Mouse (Mus musculus) hindbrain, embryonic 11.5 days (tissue): ENCODE results near the gene Gna15. TPM values are rescaled to one million over a fixed set of nuclear protein-coding genes. Genes with fewer than 3 reads are reported as not detected.

Experiments used
- ATAC-seq: fragments of 200-750 bp; cut with Nextera tagmentation; 2 replicates; pipeline ENCODE4 v1.8.0; 2017; ENCODE audit warnings: mild to moderate bottlenecking, moderate TSS enrichment, moderate library complexity; ENCODE audit not compliant: low FRiP score
- DNase-seq: peaks from one replicate; pipeline ENCODE4 v3.0.0-alpha.2; 2015; ENCODE audit warnings: low spot score
- H3K27ac ChIP-seq: fragments of 300-500 bp; sonication (generic); 2 replicates; pipeline ENCODE4 v1.5.1; 2014; ENCODE audit warnings: mild to moderate bottlenecking, low read depth, low read length
- H3K27me3 ChIP-seq: fragments of 300-500 bp; sonication (generic); 2 replicates; pipeline ENCODE4 v1.6.1; 2014; ENCODE audit warnings: mild to moderate bottlenecking, low read length, moderate library complexity, mixed read lengths; ENCODE audit not compliant: control insufficient read depth, insufficient read depth
- H3K36me3 ChIP-seq: fragments of 300-500 bp; sonication (generic); 2 replicates; pipeline ENCODE4 v1.6.1; 2014; ENCODE audit warnings: mild to moderate bottlenecking, low read length, moderate library complexity, mixed read lengths; ENCODE audit not compliant: control insufficient read depth, insufficient read depth
- H3K4me1 ChIP-seq: fragments of 300-500 bp; sonication (generic); replicated peaks from 2 replicates; pipeline ENCODE4 v1.6.1; 2014; ENCODE audit warnings: low read length, mixed read lengths; ENCODE audit not compliant: control insufficient read depth, insufficient read depth
- H3K4me2 ChIP-seq: fragments of 300-500 bp; sonication (generic); replicated peaks from 2 replicates; pipeline ENCODE4 v1.6.1; 2014; ENCODE audit warnings: mild to moderate bottlenecking, low read depth, low read length
- H3K4me3 ChIP-seq: fragments of 300-500 bp; sonication (generic); 2 replicates; pipeline ENCODE4 v1.5.1; 2014; ENCODE audit warnings: low read depth, low read length
- H3K9ac ChIP-seq: fragments of 300-500 bp; sonication (generic); 2 replicates; pipeline ENCODE4 v1.6.1; 2014; ENCODE audit warnings: low read depth, low read length
- H3K9me3 ChIP-seq: fragments of 300-500 bp; sonication (generic); 2 replicates; pipeline ENCODE4 v1.6.1; 2016; ENCODE audit warnings: low read length; ENCODE audit not compliant: control insufficient read depth
- WGBS: fragments of 180-500 bp; shearing (Covaris S2); extraction: QIAGEN DNeasy Blood & Tissue Kit; methylation state at CpG from one replicate; pipeline ENCODE4 v1.1.7; 2014; 5-methylcytosine and 5-hydroxymethylcytosine counted together
- polyA plus RNA-seq: library from polyadenylated mRNA; unstranded; fragments of >200 nt; fragmentation: Nextera tagmentation; extraction: Ambion mirVana; gene quantifications from 2 replicates; pipeline ENCODE4 v1.2.1, GENCODE M21; 2014

The Gna15 gene
- polyA plus RNA-seq, 1 experiment from 2014 or later, result 0.56 TPM

- no peak for ATAC-seq
- no peak for DNase-seq
- H3K4me1 ChIP-seq, result no peaks in the 10 kb centered on the region
- no peaks in the 10 kb centered on the region for H3K9me3 ChIP-seq
- no peak overlapping the region for H3K4me2 ChIP-seq
- H3K9ac ChIP-seq, result no peak overlapping the region
- no peak overlapping the region for H3K4me3 ChIP-seq
- 43% methylated on average over 6 of the region's 6 CpGs for WGBS
- H3K36me3 ChIP-seq, result no peaks in the 10 kb centered on the region
- H3K27ac ChIP-seq, result no peak overlapping the region
- 0 out of 2 replicates have a peak, but pooled peaks cover under 1% of the 10 kb centered on the region for H3K27me3 ChIP-seq
These were observed 16.9 kb downstream of the Gna15 start for GRCm38 (mm10) chr10:81507095-81507494.

DNA sequence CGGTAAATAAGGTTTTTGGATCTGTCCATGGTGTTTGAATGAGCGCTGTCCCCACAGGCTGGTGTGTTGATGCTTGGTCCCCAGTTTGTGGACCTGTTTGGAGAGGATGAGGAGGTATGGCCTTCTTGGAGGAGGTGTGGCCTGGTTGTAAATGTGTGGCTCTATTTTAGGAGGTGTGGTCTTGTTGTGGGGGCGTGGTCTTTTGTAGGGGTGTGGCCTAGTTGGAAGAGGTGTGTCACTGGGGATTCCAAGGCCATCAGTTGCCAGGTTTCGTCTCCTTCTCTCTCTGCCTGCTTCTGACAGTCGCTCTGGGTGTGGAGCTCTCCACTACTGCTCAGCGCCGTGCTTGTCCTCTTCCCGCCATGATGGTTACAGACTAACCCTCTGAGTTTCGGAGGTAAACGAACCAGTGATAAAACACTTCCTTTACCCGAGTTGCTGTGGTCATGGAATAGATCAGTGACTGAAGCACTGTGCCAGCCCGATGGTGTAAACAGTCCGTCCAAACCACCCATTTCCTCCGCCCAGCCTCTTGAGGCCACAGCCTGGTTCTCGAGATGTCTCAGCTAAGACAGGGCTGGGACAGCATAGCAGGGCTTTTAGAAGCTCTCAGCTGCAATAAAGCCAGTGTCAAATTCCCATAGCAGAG is 18.9 kb downstream of the Gna15 start:
- no peaks in the 10 kb centered on the region for H3K27me3 ChIP-seq
- no peak for ATAC-seq
- no peak overlapping the region for H3K27ac ChIP-seq
- 83% methylated on average over 15 of the region's 15 CpGs for WGBS
- no peak overlapping the region for H3K9ac ChIP-seq
- no peak overlapping the region for H3K4me2 ChIP-seq
- no peak overlapping the region for H3K4me3 ChIP-seq
- no peaks in the 10 kb centered on the region for H3K4me1 ChIP-seq
- H3K36me3 ChIP-seq, result no peaks in the 10 kb centered on the region
- DNase-seq, result no peak
- H3K9me3 ChIP-seq, result no peaks in the 10 kb centered on the region

DNA sequence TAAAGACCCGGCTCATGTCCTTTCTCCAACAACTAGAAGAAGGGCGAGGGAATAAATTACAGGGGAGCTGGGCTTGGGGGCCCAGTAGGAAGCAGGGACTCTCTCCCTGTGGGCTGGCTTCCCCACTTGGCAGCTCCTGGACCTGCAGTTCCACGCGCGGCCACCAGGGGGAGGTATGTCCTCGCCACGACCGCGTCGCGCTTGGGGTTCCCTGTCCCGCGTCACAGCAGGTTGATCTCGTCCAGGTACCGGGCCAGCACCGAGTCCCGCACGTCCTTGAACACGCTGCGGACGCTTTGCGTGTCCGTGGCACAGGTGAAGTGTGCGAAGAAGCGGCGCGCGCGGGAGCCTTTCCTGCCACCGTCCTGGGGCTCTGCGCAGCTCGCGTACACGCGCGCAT is 21.4 kb downstream of the Gna15 start:
- no peaks in the 10 kb centered on the region for H3K9me3 ChIP-seq
- H3K27ac ChIP-seq, result no peak overlapping the region
- peak; percentile 16; the same call in 1 of the 2 replicates for ATAC-seq
- no peaks in the 10 kb centered on the region for H3K4me1 ChIP-seq
- H3K4me2 ChIP-seq, result peak overlapping the region; percentile 49
- DNase-seq, result peak; percentile 90
- 11% methylated on average over 36 of the region's 36 CpGs for WGBS
- H3K27me3 ChIP-seq, result no peaks in the 10 kb centered on the region
- 0 out of 2 replicates have a peak overlapping the region, but pooled peaks have one; percentile 32 for H3K9ac ChIP-seq
- H3K36me3 ChIP-seq, result no peaks in the 10 kb centered on the region
- H3K4me3 ChIP-seq, result peak overlapping the region; percentile 23

GRCm38 (mm10) chr10:81501863-81502262 is 22.2 kb downstream of the Gna15 start:
- H3K4me3 ChIP-seq, result no peak overlapping the region
- H3K9ac ChIP-seq, result no peak overlapping the region
- H3K4me1 ChIP-seq, result no peaks in the 10 kb centered on the region
- 83% methylated on average over 5 of the region's 5 CpGs for WGBS
- no peaks in the 10 kb centered on the region for H3K9me3 ChIP-seq
- ATAC-seq, result no peak
- H3K27me3 ChIP-seq, result no peaks in the 10 kb centered on the region
- no peaks in the 10 kb centered on the region for H3K36me3 ChIP-seq
- DNase-seq, result no peak
- H3K27ac ChIP-seq, result no peak overlapping the region
- no peak overlapping the region for H3K4me2 ChIP-seq

- no peak for DNase-seq
- H3K9ac ChIP-seq, result no peak within 1 kb of the TSS
- H3K36me3 ChIP-seq, result no peaks in the 10 kb centered on the region
- H3K4me1 ChIP-seq, result peaks cover 6% of the 10 kb centered on the region
- no peak within 1 kb of the TSS for H3K4me3 ChIP-seq
- no peaks in the 10 kb centered on the region for H3K27me3 ChIP-seq
- ATAC-seq, result no peak
- H3K9me3 ChIP-seq, result no peaks in the 10 kb centered on the region
- H3K27ac ChIP-seq, result no peak within 1 kb of the TSS
- WGBS, result 83% methylated on average over 2 of the region's 3 CpGs
- no peak within 1 kb of the TSS for H3K4me2 ChIP-seq
These were observed 24.0 kb downstream of the Gna15 start, which contains the start of gene S1pr4 for GRCm38 (mm10) chr10:81500032-81500431. S1pr4 (minus strand) TSS chr10:81500132.

DNA sequence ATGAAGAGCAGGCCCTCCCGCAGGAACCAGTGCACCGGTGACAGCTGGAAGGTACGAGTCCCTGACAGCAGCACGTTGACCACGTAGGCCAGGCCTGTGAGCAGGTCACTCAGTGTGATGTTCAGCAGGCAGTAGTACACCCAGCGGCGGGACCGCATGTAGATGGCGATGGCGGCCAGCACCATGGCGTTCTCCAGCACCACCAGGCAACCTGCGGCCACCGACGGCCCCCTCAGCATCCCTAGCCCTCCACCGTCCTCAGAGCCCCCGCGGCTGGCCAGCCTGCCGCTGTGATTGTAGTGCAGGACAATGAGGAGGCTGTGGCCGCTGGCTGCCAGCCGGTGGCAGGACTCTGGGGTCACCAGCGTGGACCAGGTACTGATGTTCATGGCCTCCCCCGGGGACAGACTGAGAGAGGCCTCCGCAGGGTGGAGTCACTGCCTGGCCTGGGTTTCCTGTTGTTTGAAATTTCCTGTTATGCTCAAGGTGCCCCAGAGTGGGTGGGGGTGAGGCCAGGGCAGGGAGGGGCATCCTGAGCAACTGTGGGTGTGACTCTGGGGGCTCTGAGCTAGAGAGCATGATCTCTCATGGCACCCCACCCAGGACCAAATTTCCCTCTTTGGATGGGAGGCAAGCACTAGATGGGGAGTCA is 24.6 kb downstream of the Gna15 start:
- Histone ChIP-seq H3K27me3 (no peaks in the 10 kb centered on the region), H3K9ac (no peak overlapping the region), H3K36me3 (no peaks in the 10 kb centered on the region), H3K4me1 (peaks cover 7% of the 10 kb centered on the region), H3K27ac (no peak overlapping the region), H3K4me2 (no peak overlapping the region), H3K4me3 (no peak overlapping the region), H3K9me3 (no peaks in the 10 kb centered on the region)
- WGBS, result 68% methylated on average over 23 of the region's 23 CpGs
- ATAC-seq (no peak), DNase-seq (no peak)

GRCm38 (mm10) chr10:81498316-81499249 is 25.4 kb downstream of the Gna15 start:
- no peak for ATAC-seq
- H3K27ac ChIP-seq, result no peak overlapping the region
- DNase-seq, result no peak
- no peak overlapping the region for H3K4me2 ChIP-seq
- H3K9me3 ChIP-seq, result no peaks in the 10 kb centered on the region
- H3K4me1 ChIP-seq, result peaks cover 7% of the 10 kb centered on the region
- H3K36me3 ChIP-seq, result no peaks in the 10 kb centered on the region
- H3K27me3 ChIP-seq, result no peaks in the 10 kb centered on the region
- no peak overlapping the region for H3K4me3 ChIP-seq
- H3K9ac ChIP-seq, result no peak overlapping the region
- 88% methylated on average over 38 of the region's 38 CpGs for WGBS

- Histone ChIP-seq H3K4me2 (no peak overlapping the region), H3K9me3 (no peaks in the 10 kb centered on the region), H3K27ac (no peak overlapping the region), H3K9ac (no peak overlapping the region), H3K36me3 (no peaks in the 10 kb centered on the region), H3K4me1 (peaks cover 7% of the 10 kb centered on the region), H3K27me3 (no peaks in the 10 kb centered on the region), H3K4me3 (no peak overlapping the region)
- WGBS, result 87% methylated on average over 17 of the region's 17 CpGs
- DNase-seq, result no peak
- ATAC-seq, result no peak
These were observed 26.4 kb downstream of the Gna15 start for GRCm38 (mm10) chr10:81497401-81498270.
